Mouse (Mus musculus) ES-E14 (cell line): Measurements from ENCODE around the gene Smox. TPM values are rescaled to one million over a fixed set of nuclear protein-coding genes. Genes with fewer than 3 reads are reported as not detected.

Experiments used
- DNase-seq: peaks from one replicate; pipeline ENCODE4 v3.0.0-alpha.2; 2013; ENCODE audit warnings: low read depth, low spot score
- H3K27ac ChIP-seq: 2 replicates; pipeline ENCODE4 v1.5.1; 2012; ENCODE audit warnings: low read depth, mild to moderate bottlenecking, low read length, moderate library complexity, mixed read lengths; ENCODE audit not compliant: poor library complexity, insufficient read depth, severe bottlenecking
- H3K36me3 ChIP-seq: 2 replicates; pipeline ENCODE4 v1.6.1; 2012; ENCODE audit warnings: mild to moderate bottlenecking, low read length, moderate library complexity, mixed read lengths; ENCODE audit not compliant: control insufficient read depth, poor library complexity, insufficient read depth, severe bottlenecking
- H3K4me1 ChIP-seq, 2 experiments: fragments of 150-350 bp in 1 of 2; sonication (generic) in 1 of 2; 2 replicates each; pipeline ENCODE4 v1.6.1; 2012; ENCODE audit warnings: low read length in 2 of 2, mild to moderate bottlenecking in 1 of 2, mixed read lengths in 1 of 2; ENCODE audit not compliant: control insufficient read depth in 2 of 2, insufficient read depth in 2 of 2, poor library complexity in 1 of 2
- H3K4me3 ChIP-seq, 2 experiments: fragments of 150-350 bp in 1 of 2; sonication (generic) in 1 of 2; 2 replicates each; pipeline ENCODE4 v1.5.1; 2012; ENCODE audit warnings: low read length in 2 of 2, low read depth in 1 of 2, mild to moderate bottlenecking in 1 of 2, mixed read lengths in 1 of 2; ENCODE audit not compliant: insufficient read depth in 1 of 2, poor library complexity in 1 of 2, severe bottlenecking in 1 of 2
- H3K9ac ChIP-seq: 2 replicates; pipeline ENCODE4 v1.6.1; 2012; ENCODE audit warnings: low read depth, mild to moderate bottlenecking, low read length, mixed read lengths; ENCODE audit not compliant: poor library complexity, insufficient read depth, severe bottlenecking
- H3K9me3 ChIP-seq: fragments of 150-350 bp; sonication (generic); 2 replicates; pipeline ENCODE4 v1.6.1; 2012; ENCODE audit warnings: low read depth, mild to moderate bottlenecking, low read length; ENCODE audit not compliant: control insufficient read depth, insufficient read depth
- CHD2 ChIP-seq: IDR thresholded peaks from 2 replicates; pipeline ENCODE4 v1.6.1; 2014; ENCODE audit warnings: mild to moderate bottlenecking, low read depth, low read length, inconsistent platforms
- HCFC1 ChIP-seq: IDR thresholded peaks from 2 replicates; pipeline ENCODE4 v1.6.1; 2012; ENCODE audit warnings: low read length, inconsistent platforms, borderline replicate concordance; ENCODE audit not compliant: insufficient read depth
- MAFK ChIP-seq: IDR thresholded peaks from 2 replicates; pipeline ENCODE4 v1.6.1; 2014; ENCODE audit warnings: mild to moderate bottlenecking, low read depth, low read length, inconsistent platforms; ENCODE audit not compliant: insufficient read depth
- ZC3H11A ChIP-seq: IDR thresholded peaks from 2 replicates; pipeline ENCODE4 v1.6.1; 2012; ENCODE audit warnings: low read depth, mild to moderate bottlenecking, inconsistent platforms, low read length, borderline replicate concordance
- ZNF384 ChIP-seq: IDR thresholded peaks from 2 replicates; pipeline ENCODE4 v1.6.1; 2012; ENCODE audit warnings: low read depth, low read length, inconsistent platforms
- in situ Hi-C, 2 experiments: fragments of 600-800 bp; cut with MboI; formaldehyde crosslinking; loops; one replicate each; pipeline ENCODE4 v1.15.1; 2025; ENCODE audit warnings: low sequenced_read_pairs in 2 of 2, inconsistent platforms in 1 of 2; ENCODE audit not compliant: unreplicated experiment in 2 of 2
- total RNA-seq: library from RNA; depleted of rRNA; stranded (reverse); fragments of 300-350 nt; gene quantifications from 2 replicates; pipeline ENCODE4 v1.2.3, GENCODE M21; 2012

Gene Smox
- total RNA-seq, 1 experiment, result 12.9 TPM

GRCm38 (mm10) chr2:131447566-131448330 lies 43.5 kb upstream of the Smox start:
- DNase-seq, result no peak
- H3K27ac ChIP-seq, result no peak overlapping the region

GRCm38 (mm10) chr2:131448353-131448752 lies 42.9 kb upstream of the Smox start:
- no peak overlapping the region for H3K9ac ChIP-seq
- in situ Hi-C loops, result no loop called here
- H3K9me3 ChIP-seq, result no peaks in the 10 kb centered on the region
- no peak overlapping the region for H3K4me3 ChIP-seq
- H3K36me3 ChIP-seq, result no peaks in the 10 kb centered on the region
- no peaks in the 10 kb centered on the region for H3K4me1 ChIP-seq
- no peak for DNase-seq
- TF ChIP-seq ZNF384, result no peak
- TF ChIP-seq HCFC1, result no peak
- TF ChIP-seq ZC3H11A, result no peak
- no peak for TF ChIP-seq MAFK
- no peak for TF ChIP-seq CHD2
- H3K27ac ChIP-seq, result no peak overlapping the region

More at GRCm38 (mm10) chr2:131447566-131448330, 43.5 kb upstream of the Smox start:
- TF ChIP-seq CHD2 (no peak), HCFC1 (no peak), ZNF384 (no peak), ZC3H11A (no peak), MAFK (no peak)
- Histone ChIP-seq H3K4me1 (peaks cover 0 to 2% of the 10 kb centered on the region in 2 experiments; a peak in 1 of 4 replicates), H3K9me3 (no peaks in the 10 kb centered on the region), H3K36me3 (no peaks in the 10 kb centered on the region), H3K9ac (no peak overlapping the region), H3K4me3 (no peak overlapping the region)
- in situ Hi-C loops, result no loop called here

GRCm38 (mm10) chr2:131449720-131450119 lies 41.6 kb upstream of the Smox start:
- Histone ChIP-seq H3K4me3 (no peak overlapping the region), H3K9ac (no peak overlapping the region), H3K36me3 (no peaks in the 10 kb centered on the region), H3K27ac (no peak overlapping the region), H3K4me1 (no peaks in the 10 kb centered on the region), H3K9me3 (no peaks in the 10 kb centered on the region)
- no peak for TF ChIP-seq MAFK
- no peak for TF ChIP-seq ZNF384
- TF ChIP-seq ZC3H11A, result no peak
- no peak for TF ChIP-seq HCFC1
- no peak for TF ChIP-seq CHD2
- DNase-seq, result no peak
- in situ Hi-C loops, result no loop called here

GRCm38 (mm10) chr2:131450491-131450890 lies 40.8 kb upstream of the Smox start:
- H3K9me3 ChIP-seq, result no peaks in the 10 kb centered on the region
- H3K4me3 ChIP-seq, result no peak overlapping the region
- TF ChIP-seq ZNF384 (no peak), CHD2 (no peak), HCFC1 (no peak), MAFK (no peak), ZC3H11A (no peak)
- no peak overlapping the region for H3K9ac ChIP-seq
- H3K36me3 ChIP-seq, result no peaks in the 10 kb centered on the region
- in situ Hi-C loops, result no loop called here
- no peaks in the 10 kb centered on the region for H3K4me1 ChIP-seq
- DNase-seq, result no peak
- H3K27ac ChIP-seq, result no peak overlapping the region
